Mouse (Mus musculus): ENCODE results near the gene Ndufs8. TPM values are rescaled to one million over a fixed set of nuclear protein-coding genes. Genes with fewer than 3 reads are reported as not detected.

The Ndufs8 gene
- polyA plus RNA-seq, 1 experiment = 142 TPM

DNA sequence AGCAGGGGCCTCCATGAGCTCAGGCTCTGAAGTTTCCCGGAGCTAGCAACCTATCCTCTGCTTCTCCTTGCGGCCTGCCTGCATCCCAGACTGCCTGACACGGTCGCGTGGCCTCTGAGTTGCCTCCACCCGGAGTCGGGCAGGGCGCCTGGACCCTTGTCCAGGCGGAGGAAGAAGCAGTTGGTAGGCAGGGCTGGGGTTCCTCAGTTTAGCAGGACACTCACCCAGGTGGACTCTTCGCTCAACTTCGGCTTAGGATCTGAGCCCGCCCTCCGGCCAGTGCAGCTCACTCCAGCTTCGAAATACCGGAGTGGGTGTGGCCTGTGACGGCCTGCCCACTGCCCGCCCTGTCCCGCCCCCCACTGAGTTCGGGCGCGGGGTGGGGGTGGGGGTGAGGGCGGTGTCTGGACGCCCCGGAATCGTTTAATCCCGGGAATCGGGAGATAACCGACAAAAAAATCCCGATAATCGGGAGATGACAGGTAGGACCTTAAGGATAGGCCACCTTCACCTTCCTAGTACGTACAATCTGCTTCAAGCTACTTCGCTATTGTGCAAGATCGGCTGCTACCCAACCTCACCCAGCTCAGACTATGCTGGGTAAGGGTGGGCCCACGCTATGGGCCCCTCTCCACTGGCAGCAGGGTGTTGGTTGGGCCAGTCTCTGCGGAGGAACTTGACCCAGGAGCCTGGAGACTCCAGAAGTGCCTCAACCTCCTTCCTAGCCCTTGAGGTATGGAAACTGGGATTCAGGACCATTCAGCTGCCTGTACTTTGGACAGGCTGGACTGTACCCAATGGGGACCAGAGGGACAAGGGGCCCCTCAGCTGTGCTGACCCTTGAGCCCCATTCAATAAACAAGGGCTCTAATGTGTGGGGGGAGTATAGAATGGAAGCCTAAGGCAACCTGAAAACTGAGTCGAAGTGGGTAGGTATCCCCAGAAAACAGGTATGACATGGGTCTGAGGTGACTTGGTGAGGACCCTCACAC is 5.5 kb downstream of the Ndufs8 start, which contains the start of gene Tcirg1:
Tcirg1 (minus strand) TSS at position 339 of the 992 bp plus-strand sequence.
- peaks cover 94% of the 10 kb centered on the region for H3K4me1 ChIP-seq
- TF ChIP-seq FLI1 (IDR thresholded peaks at IDR 0.05; ENCODE audit: low read length) (no peak), GATA1 (IDR thresholded peaks at IDR 0.05; ENCODE audit: borderline replicate concordance, low read length) (no peak)
- peaks cover 69% of the 10 kb centered on the region for H3K36me3 ChIP-seq (replicated peaks; ENCODE audit: low read length)
- peak within 1 kb of the TSS; percentile 96 for H3K4me3 ChIP-seq (replicated peaks)
- no peaks in the 10 kb centered on the region for H3K9me3 ChIP-seq
- H3K27me3 ChIP-seq (replicated peaks) = no peaks in the 10 kb centered on the region

DNA sequence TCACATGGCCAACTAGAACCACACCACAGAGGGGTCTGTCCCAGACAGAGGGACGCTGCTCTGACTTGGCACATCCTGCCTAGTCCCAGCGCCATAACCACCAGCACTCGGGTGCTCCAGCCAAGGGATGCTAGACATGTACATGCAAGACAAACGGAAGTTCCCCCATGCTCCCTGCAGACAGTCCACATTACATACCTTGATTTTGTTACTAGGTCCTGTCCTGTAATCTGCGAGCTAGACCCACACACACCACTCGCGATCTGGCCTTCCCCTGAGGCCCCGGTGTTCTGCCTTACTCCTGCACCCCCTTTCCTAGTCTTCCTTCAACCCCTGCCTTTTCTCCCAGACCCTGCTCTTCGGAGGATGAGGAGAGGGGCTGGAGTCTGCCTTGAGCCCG is 6.2 kb downstream of the Ndufs8 start:
- H3K9me3 ChIP-seq = no peaks in the 10 kb centered on the region
- no peak for TF ChIP-seq GATA1 (IDR thresholded peaks at IDR 0.05; ENCODE audit: borderline replicate concordance, low read length)
- no peak for TF ChIP-seq FLI1 (IDR thresholded peaks at IDR 0.05; ENCODE audit: low read length)
- peaks cover 72% of the 10 kb centered on the region for H3K36me3 ChIP-seq (replicated peaks; ENCODE audit: low read length)
- H3K4me1 ChIP-seq = peaks cover 86% of the 10 kb centered on the region
- no peaks in the 10 kb centered on the region for H3K27me3 ChIP-seq (replicated peaks)
- H3K4me3 ChIP-seq (replicated peaks) = peak overlapping the region; percentile 96

DNA sequence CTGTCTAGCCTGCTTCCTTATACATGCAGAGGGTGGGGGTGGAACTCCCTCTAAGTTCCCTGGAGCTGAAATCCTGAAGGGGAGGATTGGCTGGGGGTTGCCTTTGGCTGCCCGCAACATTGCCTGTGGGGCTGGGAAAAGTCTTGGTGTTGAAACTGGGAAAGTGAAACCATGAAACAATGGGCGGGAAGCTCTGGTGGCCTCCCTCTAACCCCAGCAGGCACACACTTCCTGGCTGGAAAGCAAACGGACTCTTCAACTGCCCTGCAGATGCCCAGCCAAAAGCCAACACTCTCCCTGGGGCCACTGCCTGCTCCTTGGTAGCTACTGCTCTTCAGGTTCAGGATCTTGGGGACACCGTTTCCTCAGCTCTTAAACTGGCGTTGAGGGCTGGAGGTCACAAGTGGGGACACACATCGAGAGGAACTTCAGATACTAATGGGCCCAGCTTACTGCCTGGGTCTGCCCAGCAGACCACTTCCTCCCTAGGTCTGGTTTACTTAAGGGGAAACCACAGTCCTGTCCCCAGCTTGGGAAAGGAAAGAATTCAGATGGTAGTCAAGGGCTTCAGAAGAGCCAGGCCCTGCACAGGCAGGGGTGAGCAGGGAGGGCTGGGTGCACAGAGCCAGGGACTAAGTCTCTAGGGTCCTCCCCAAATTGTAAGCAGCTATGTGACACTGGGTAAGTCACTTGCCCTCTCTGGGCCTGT is 7.2 kb downstream of the Ndufs8 start:
- Histone ChIP-seq H3K27me3 (replicated peaks) (no peaks in the 10 kb centered on the region), H3K4me3 (replicated peaks) (peak overlapping the region; percentile 96), H3K4me1 (peaks cover 79% of the 10 kb centered on the region), H3K9me3 (no peaks in the 10 kb centered on the region), H3K36me3 (replicated peaks; ENCODE audit: low read length) (peaks cover 68% of the 10 kb centered on the region)
- TF ChIP-seq FLI1 (IDR thresholded peaks at IDR 0.05; ENCODE audit: low read length) = no peak
- no peak for TF ChIP-seq GATA1 (IDR thresholded peaks at IDR 0.05; ENCODE audit: borderline replicate concordance, low read length)

DNA sequence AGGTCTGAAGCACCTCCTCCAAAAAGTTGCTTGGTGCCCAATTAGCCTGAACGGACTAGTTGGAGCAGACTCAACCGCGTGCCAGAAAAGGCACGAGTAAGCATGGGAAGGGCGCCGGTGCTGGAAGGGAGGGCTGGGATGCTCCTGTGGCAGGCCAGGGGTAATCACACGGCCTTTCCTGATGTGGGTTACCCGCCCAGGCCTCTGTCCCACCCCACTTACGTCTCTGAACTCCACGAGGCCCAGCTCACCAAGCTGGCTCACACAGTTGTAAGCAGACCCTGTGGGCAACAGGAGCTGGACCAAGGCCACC is 8.3 kb downstream of the Ndufs8 start:
- peaks cover 72% of the 10 kb centered on the region for H3K4me1 ChIP-seq
- H3K9me3 ChIP-seq = no peaks in the 10 kb centered on the region
- peaks cover 66% of the 10 kb centered on the region for H3K36me3 ChIP-seq (replicated peaks; ENCODE audit: low read length)
- TF ChIP-seq GATA1 (IDR thresholded peaks at IDR 0.05; ENCODE audit: borderline replicate concordance, low read length) (no peak), FLI1 (IDR thresholded peaks at IDR 0.05; ENCODE audit: low read length) (no peak)
- peak overlapping the region; percentile 80 for H3K4me3 ChIP-seq (replicated peaks)
- no peaks in the 10 kb centered on the region for H3K27me3 ChIP-seq (replicated peaks)

DNA sequence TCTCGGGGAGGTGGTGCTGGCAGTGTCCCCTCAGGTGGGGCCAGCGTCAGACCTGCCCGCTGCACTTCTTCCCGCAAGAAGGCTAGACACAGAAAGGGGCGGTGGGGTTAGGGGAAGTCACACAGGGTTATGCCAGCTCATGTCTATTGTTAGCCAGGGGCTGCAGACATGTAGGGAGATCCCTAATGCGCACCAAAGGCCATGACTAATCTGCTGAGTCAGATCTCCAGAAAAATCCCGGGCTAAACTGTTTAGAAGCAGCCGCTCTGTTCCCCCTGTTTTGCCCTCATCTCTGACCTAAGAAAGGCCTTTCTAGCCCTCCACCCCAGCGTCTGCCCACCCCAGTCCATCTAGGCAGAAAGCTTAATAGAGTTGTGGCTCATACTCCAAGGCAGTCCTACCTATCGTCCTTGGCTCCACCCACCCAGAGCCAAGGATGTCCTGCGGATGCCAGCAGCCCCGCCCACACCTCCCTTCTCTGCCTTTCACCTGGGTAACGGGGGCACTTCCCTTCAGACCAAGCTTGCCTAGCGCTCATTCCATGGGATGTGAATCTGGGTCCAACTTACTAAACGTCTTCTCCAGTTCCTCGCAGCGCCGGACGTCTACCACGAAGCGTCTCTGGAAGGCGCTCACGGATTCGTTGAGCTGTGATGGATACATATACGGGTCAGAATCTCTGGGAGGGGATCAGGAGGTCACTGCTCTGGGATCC is 8.8 kb downstream of the Ndufs8 start:
- Histone ChIP-seq H3K4me1 (peaks cover 69% of the 10 kb centered on the region), H3K27me3 (replicated peaks) (no peaks in the 10 kb centered on the region), H3K9me3 (no peaks in the 10 kb centered on the region), H3K4me3 (replicated peaks) (peak overlapping the region; percentile 28), H3K36me3 (replicated peaks; ENCODE audit: low read length) (peaks cover 66% of the 10 kb centered on the region)
- TF ChIP-seq FLI1 (IDR thresholded peaks at IDR 0.05; ENCODE audit: low read length) (no peak), GATA1 (IDR thresholded peaks at IDR 0.05; ENCODE audit: borderline replicate concordance, low read length) (no peak)

DNA sequence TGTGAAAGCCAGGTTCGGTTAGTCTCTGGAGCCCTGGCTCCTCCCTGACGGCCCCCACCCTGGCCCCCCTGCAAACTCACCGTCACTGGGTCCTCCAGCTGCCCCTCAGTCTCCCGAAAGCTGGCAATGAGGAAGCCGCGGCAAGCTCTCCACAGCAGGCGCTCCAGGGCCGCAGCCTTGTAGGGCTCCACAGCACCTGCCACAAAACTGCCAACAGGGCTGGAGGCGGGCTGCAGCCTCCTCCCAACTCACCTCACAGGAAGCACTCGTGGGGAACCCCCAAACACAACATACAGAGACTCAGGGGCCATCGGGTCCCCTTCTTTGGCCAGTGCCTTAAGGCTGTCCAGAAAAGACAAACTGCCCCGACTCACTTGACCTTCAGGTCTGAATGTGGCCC is 9.6 kb downstream of the Ndufs8 start:
- Histone ChIP-seq H3K36me3 (replicated peaks; ENCODE audit: low read length) (peaks cover 66% of the 10 kb centered on the region), H3K27me3 (replicated peaks) (no peaks in the 10 kb centered on the region), H3K4me1 (peaks cover 66% of the 10 kb centered on the region), H3K9me3 (no peaks in the 10 kb centered on the region), H3K4me3 (replicated peaks) (no peak overlapping the region)
- TF ChIP-seq GATA1 (IDR thresholded peaks at IDR 0.05; ENCODE audit: borderline replicate concordance, low read length) (no peak), FLI1 (IDR thresholded peaks at IDR 0.05; ENCODE audit: low read length) (no peak)

DNA sequence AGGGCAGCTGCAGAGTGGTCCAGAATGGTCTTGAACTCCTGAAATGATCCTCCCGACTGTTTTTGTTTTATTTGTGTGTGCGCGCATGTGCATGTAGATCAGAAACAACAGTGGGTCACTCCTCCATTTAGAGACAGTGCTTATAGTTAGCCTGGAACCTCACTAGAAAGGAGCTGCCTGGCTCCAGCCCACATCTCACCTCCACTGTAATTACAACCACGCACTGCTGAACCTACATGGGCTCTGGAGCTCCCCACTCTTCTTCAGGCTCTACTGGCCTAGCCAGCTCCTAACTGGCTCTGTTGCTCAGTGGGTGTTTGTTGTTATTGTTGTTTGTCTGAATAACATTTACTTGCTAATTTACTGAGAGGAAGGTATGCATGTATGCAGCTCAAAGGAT is 13.0 kb downstream of the Ndufs8 start:
- H3K4me3 ChIP-seq (replicated peaks) = no peak overlapping the region
- TF ChIP-seq FLI1 (IDR thresholded peaks at IDR 0.05; ENCODE audit: low read length) (no peak), GATA1 (IDR thresholded peaks at IDR 0.05; ENCODE audit: borderline replicate concordance, low read length) (no peak)
- H3K9me3 ChIP-seq = no peaks in the 10 kb centered on the region
- no peaks in the 10 kb centered on the region for H3K27me3 ChIP-seq (replicated peaks)
- peaks cover 93% of the 10 kb centered on the region for H3K36me3 ChIP-seq (replicated peaks; ENCODE audit: low read length)
- H3K4me1 ChIP-seq = peaks cover 33% of the 10 kb centered on the region

DNA sequence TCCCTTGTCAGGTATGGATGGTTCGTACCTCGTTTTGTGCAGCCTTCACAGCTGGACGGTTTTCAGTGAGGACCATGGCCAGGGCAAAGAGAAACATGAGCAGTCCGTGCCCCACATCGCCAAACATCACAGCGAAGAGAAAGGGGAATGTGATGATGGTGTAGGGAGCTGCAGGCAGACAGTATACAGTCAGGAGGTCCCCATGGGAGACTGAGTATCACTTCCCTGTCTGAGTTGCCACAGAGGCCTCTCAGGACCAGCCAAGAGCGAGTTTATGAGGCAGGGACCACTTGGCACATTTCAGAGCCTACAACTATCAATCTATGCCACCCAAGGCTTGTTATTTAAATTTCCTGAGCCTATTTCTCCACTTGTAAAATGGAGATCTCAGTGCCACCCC is 13.6 kb downstream of the Ndufs8 start:
- TF ChIP-seq FLI1 (IDR thresholded peaks at IDR 0.05; ENCODE audit: low read length) = no peak
- no peak for TF ChIP-seq GATA1 (IDR thresholded peaks at IDR 0.05; ENCODE audit: borderline replicate concordance, low read length)
- Histone ChIP-seq H3K4me1 (peaks cover 26% of the 10 kb centered on the region), H3K9me3 (no peaks in the 10 kb centered on the region), H3K36me3 (replicated peaks; ENCODE audit: low read length) (peaks cover 93% of the 10 kb centered on the region), H3K27me3 (replicated peaks) (no peaks in the 10 kb centered on the region), H3K4me3 (replicated peaks) (peak overlapping the region; percentile 38)

DNA sequence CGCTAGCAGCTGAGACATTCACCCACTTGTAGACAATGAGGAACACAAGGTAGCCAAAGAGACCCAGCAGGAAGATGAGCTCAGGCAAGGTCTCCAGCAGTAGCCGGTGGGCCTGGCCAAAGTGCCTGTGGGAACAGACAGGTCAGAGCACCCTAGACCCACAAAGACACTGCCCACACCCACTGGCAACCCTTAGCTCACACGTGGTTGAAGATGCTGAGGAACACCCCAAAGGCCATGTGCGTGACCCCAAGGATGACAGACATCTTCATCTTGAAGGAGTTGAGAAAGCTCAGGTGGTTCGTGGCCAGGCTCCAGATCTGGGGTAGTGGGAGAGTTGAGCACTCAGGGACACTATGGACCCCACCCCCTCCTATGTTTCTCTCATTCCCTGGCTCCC is 15.0 kb downstream of the Ndufs8 start:
- Histone ChIP-seq H3K4me1 (peaks cover 16% of the 10 kb centered on the region), H3K9me3 (no peaks in the 10 kb centered on the region), H3K27me3 (replicated peaks) (no peaks in the 10 kb centered on the region), H3K4me3 (replicated peaks) (no peak overlapping the region), H3K36me3 (replicated peaks; ENCODE audit: low read length) (peaks cover 93% of the 10 kb centered on the region)
- TF ChIP-seq GATA1 (IDR thresholded peaks at IDR 0.05; ENCODE audit: borderline replicate concordance, low read length) = no peak
- TF ChIP-seq FLI1 (IDR thresholded peaks at IDR 0.05; ENCODE audit: low read length) = no peak

Data from megakaryocyte, embryonic 14.5 days (primary cell).